In genomic region chr1:189314495-189314894, GRCm38 (mm10) we compare ENCODE assay signal across 14 mouse cellular contexts.
"Had no signal": no experiment of that assay in that cellular context is flagged by ENCODE, and none has a peak within 500 bp of the region (broad histone marks: within the 10 kb centered on the region; RNA-seq: fewer than 3 reads in every experiment).

No protein-coding gene starts in this region.

- H3K4me2 ChIP-seq: liver, embryonic 12.5 days; lung, embryonic 14.5 days; midbrain, embryonic 11.5 days; neural tube, embryonic 12.5 days; stomach, embryonic 15.5 days had no signal

- H3K36me3 ChIP-seq: liver, embryonic 12.5 days; neural tube, embryonic 12.5 days; stomach, embryonic 15.5 days had no signal

- H3K27me3 ChIP-seq: liver, embryonic 12.5 days; neural tube, embryonic 12.5 days; stomach, embryonic 15.5 days had no signal

- DNase-seq: lung, adult 18-20 months; lung, embryonic 14.5 days; lung, postnatal 10 days; lung, postnatal 4 days; right cerebral cortex, postnatal 14 days; thymus, adult 2 months; thymus, postnatal 25 days; thymus, postnatal 4 days had no signal

- ATAC-seq: liver, embryonic 12.5 days had no signal

- H3K9me3 ChIP-seq: liver, embryonic 12.5 days; neural tube, embryonic 12.5 days; stomach, embryonic 15.5 days had no signal

- H3K27ac ChIP-seq: liver, embryonic 12.5 days; liver, embryonic 14.5 days; neural tube, embryonic 12.5 days; stomach, embryonic 15.5 days; stomach, postnatal 0 days had no signal

- H3K4me1 ChIP-seq: liver, embryonic 12.5 days; neural tube, embryonic 12.5 days; stomach, embryonic 15.5 days had no signal

- H3K4me3 ChIP-seq: liver, embryonic 12.5 days; neural tube, embryonic 12.5 days; stomach, embryonic 15.5 days had no signal

- H3K9ac ChIP-seq: liver, embryonic 12.5 days; liver, embryonic 14.5 days; lung, embryonic 14.5 days; neural tube, embryonic 12.5 days; stomach, embryonic 15.5 days had no signal
